In the genomic region with DNA sequence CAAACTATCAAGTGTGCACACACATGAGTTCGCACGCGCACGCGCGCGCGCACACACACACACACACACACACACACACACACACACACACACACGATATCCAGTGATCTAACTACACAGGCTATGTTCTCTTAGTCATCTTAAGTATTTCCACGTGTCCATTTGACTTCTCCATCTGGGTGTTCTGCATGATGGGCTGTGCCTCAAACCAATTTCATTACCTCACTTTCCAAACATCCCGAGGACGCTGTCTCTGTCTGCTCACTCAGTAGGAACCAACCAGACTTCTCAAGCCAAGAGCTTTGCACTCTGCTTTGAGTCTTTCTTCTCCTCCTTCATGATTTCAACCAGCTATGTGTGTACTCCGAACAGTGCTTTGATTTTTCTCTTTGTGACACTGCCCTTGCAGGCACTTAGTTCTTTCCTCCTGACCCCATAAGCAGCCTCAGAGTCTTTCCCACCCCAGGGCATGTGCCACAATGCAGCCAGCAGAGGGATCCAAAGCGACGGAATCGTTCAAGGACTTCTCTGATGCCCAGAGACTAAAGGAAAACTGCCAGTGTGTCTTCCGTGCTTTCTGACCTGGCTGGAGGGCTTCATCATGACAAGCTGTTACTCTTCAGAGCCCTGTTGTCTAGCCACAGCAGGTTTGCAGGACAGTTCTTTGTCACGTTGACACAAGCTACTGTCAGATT, we compare ENCODE assay signal across 9 mouse cellular contexts.
A peak's percentile ranks its signal among the peaks of the same experiment; 100 is the strongest.
DNase-seq lines count a peak whose midpoint lies in the region; ATAC-seq lines count a peak whose summit lies in the region.
"Had no signal": no experiment of that assay in that cellular context is flagged by ENCODE, and none has a peak within 500 bp of the region (broad histone marks: within the 10 kb centered on the region; RNA-seq: fewer than 3 reads in every experiment).

No protein-coding gene starts in this region.

- no peaks in the 10 kb centered on the region for H3K9me3 ChIP-seq in forebrain, embryonic 11.5 days (ENCODE audit: control insufficient read depth, low read length)
- H3K9me3 ChIP-seq in forebrain, embryonic 16.5 days (ENCODE audit: control insufficient read depth, low read length), result no peaks in the 10 kb centered on the region
- H3K9me3 ChIP-seq in heart, embryonic 14.5 days (ENCODE audit: control insufficient read depth, low read length), result no peaks in the 10 kb centered on the region
- no peaks in the 10 kb centered on the region for H3K9me3 ChIP-seq in neural tube, embryonic 11.5 days (ENCODE audit: control insufficient read depth, low read length)
- H3K9me3 ChIP-seq: megakaryocyte, embryonic 14.5 days had no signal

- H3K4me1 ChIP-seq in forebrain, embryonic 11.5 days (replicated peaks; ENCODE audit: control insufficient read depth, insufficient read depth, low read length), result no peaks in the 10 kb centered on the region
- peaks cover 14% of the 10 kb centered on the region for H3K4me1 ChIP-seq in forebrain, embryonic 16.5 days (replicated peaks; ENCODE audit: control insufficient read depth, insufficient read depth, low read length)
- peaks cover 22 to 37% of the 10 kb centered on the region in 2 experiments for H3K4me1 ChIP-seq in heart, embryonic 14.5 days (ENCODE audit: control insufficient read depth in 2 of 2, insufficient read depth in 2 of 2, low read length in 2 of 2)
- no peaks in the 10 kb centered on the region for H3K4me1 ChIP-seq in neural tube, embryonic 11.5 days (ENCODE audit: control insufficient read depth, insufficient read depth, low read length)
- H3K4me1 ChIP-seq: megakaryocyte, embryonic 14.5 days had no signal

- DNase-seq in forebrain, embryonic 11.5 days (ENCODE audit: low spot score), result peak; percentile 72
- DNase-seq in adrenal gland, adult 18-20 months (ENCODE audit: low spot score in 2 of 2), result peak; percentile 33 to 34
- peak; percentile 84 for DNase-seq in embryo, embryonic 11 days
- DNase-seq in kidney, postnatal 25 days, result peak; percentile 58 to 61
- peak; percentile 74 for DNase-seq in neural tube, embryonic 11.5 days (ENCODE audit: low spot score)
- DNase-seq in thymus, postnatal 4 days, result no peak

- no peak overlapping the region for H3K27ac ChIP-seq in forebrain, embryonic 11.5 days (ENCODE audit: low read depth, low read length)
- H3K27ac ChIP-seq in forebrain, embryonic 16.5 days (ENCODE audit: low read length), result no peak overlapping the region
- H3K27ac ChIP-seq in heart, embryonic 14.5 days (replicated peaks in 1 of 2; ENCODE audit: control insufficient read depth in 1 of 2, insufficient read depth in 1 of 2, low read depth in 2 of 2, low read length in 2 of 2), result peak overlapping the region; percentile 77 to 91
- no peak overlapping the region for H3K27ac ChIP-seq in neural tube, embryonic 11.5 days (ENCODE audit: low read depth, low read length)

- WGBS in forebrain, embryonic 11.5 days, result 72% methylated on average over 18 of the region's 18 CpGs
- 71% methylated on average over 18 of the region's 18 CpGs for WGBS in forebrain, embryonic 16.5 days
- 50% methylated on average over 18 of the region's 18 CpGs for WGBS in heart, embryonic 14.5 days
- 69% methylated on average over 18 of the region's 18 CpGs for WGBS in neural tube, embryonic 11.5 days

- H3K36me3 ChIP-seq in forebrain, embryonic 11.5 days (ENCODE audit: control insufficient read depth, insufficient read depth, low read length), result no peaks in the 10 kb centered on the region
- H3K36me3 ChIP-seq in forebrain, embryonic 16.5 days (ENCODE audit: control insufficient read depth, insufficient read depth), result no peaks in the 10 kb centered on the region
- H3K36me3 ChIP-seq in heart, embryonic 14.5 days (ENCODE audit: control insufficient read depth, insufficient read depth, low read length), result no peaks in the 10 kb centered on the region
- no peaks in the 10 kb centered on the region for H3K36me3 ChIP-seq in neural tube, embryonic 11.5 days (ENCODE audit: control insufficient read depth, insufficient read depth, low read length)

- no peak overlapping the region for H3K4me3 ChIP-seq in forebrain, embryonic 11.5 days (ENCODE audit: low read depth, low read length)
- H3K4me3 ChIP-seq in forebrain, embryonic 16.5 days (replicated peaks; ENCODE audit: low read length), result no peak overlapping the region
- no peak overlapping the region for H3K4me3 ChIP-seq in heart, embryonic 14.5 days (ENCODE audit: control insufficient read depth in 1 of 2, insufficient read depth in 1 of 2, low read depth in 1 of 2, low read length in 2 of 2)
- H3K4me3 ChIP-seq in neural tube, embryonic 11.5 days (ENCODE audit: low read depth, low read length), result no peak overlapping the region
- H3K4me3 ChIP-seq: megakaryocyte, embryonic 14.5 days had no signal

- H3K9ac ChIP-seq in forebrain, embryonic 11.5 days (ENCODE audit: low read length), result no peak overlapping the region
- no peak overlapping the region for H3K9ac ChIP-seq in forebrain, embryonic 16.5 days (replicated peaks; ENCODE audit: low read depth, low read length)
- no peak overlapping the region for H3K9ac ChIP-seq in heart, embryonic 14.5 days (ENCODE audit: low read length)
- no peak overlapping the region for H3K9ac ChIP-seq in neural tube, embryonic 11.5 days (ENCODE audit: low read length)

- H3K27me3 ChIP-seq in forebrain, embryonic 11.5 days (ENCODE audit: control insufficient read depth, insufficient read depth, low read length), result no peaks in the 10 kb centered on the region
- no peaks in the 10 kb centered on the region for H3K27me3 ChIP-seq in forebrain, embryonic 16.5 days (replicated peaks; ENCODE audit: control insufficient read depth, insufficient read depth, low read length)
- no peaks in the 10 kb centered on the region for H3K27me3 ChIP-seq in heart, embryonic 14.5 days (ENCODE audit: control insufficient read depth, insufficient read depth, low read length)
- no peaks in the 10 kb centered on the region for H3K27me3 ChIP-seq in neural tube, embryonic 11.5 days (ENCODE audit: control insufficient read depth, insufficient read depth, low read length)

- no peak for ATAC-seq in forebrain, embryonic 11.5 days (replicated peaks; ENCODE audit: low FRiP score)
- ATAC-seq in forebrain, embryonic 16.5 days, result no peak
- peak; percentile 67; the same call in 1 of the 2 replicates for ATAC-seq in heart, embryonic 14.5 days (ENCODE audit: insufficient number of reproducible peaks, insufficient read depth, low FRiP score, low read depth)
- ATAC-seq in neural tube, embryonic 11.5 days (ENCODE audit: insufficient read depth, low FRiP score, low TSS enrichment), result no peak

- H3K4me2 ChIP-seq in forebrain, embryonic 11.5 days (ENCODE audit: low read depth, low read length, severe bottlenecking), result no peak overlapping the region
- H3K4me2 ChIP-seq in forebrain, embryonic 16.5 days (ENCODE audit: low read length), result no peak overlapping the region
- H3K4me2 ChIP-seq in heart, embryonic 14.5 days (ENCODE audit: low read length), result peak overlapping the region; percentile 31
- no peak overlapping the region for H3K4me2 ChIP-seq in neural tube, embryonic 11.5 days (ENCODE audit: low read depth)

Comparison
In these comparisons a context has a peak if more than half of its experiments do, and no peak if none do; other contexts are left out.
1. H3K27ac ChIP-seq: peak in heart, embryonic 14.5 days (2 of 2); none in forebrain, embryonic 11.5 days (single experiment), forebrain, embryonic 16.5 days (single experiment) and neural tube, embryonic 11.5 days (single experiment).